Mouse (Mus musculus): ENCODE measurements around the gene Psmd3. TPM values are rescaled to one million over a fixed set of nuclear protein-coding genes. Genes with fewer than 3 reads are reported as not detected.
"Not testable (repeated sequence)": the region's sequence is repeated elsewhere in the genome, so short reads cannot be mapped to it uniquely, and the experiment has no call there.

Gene Psmd3
- polyA plus RNA-seq, 1 experiment from 2014 or later = 175 TPM

DNA sequence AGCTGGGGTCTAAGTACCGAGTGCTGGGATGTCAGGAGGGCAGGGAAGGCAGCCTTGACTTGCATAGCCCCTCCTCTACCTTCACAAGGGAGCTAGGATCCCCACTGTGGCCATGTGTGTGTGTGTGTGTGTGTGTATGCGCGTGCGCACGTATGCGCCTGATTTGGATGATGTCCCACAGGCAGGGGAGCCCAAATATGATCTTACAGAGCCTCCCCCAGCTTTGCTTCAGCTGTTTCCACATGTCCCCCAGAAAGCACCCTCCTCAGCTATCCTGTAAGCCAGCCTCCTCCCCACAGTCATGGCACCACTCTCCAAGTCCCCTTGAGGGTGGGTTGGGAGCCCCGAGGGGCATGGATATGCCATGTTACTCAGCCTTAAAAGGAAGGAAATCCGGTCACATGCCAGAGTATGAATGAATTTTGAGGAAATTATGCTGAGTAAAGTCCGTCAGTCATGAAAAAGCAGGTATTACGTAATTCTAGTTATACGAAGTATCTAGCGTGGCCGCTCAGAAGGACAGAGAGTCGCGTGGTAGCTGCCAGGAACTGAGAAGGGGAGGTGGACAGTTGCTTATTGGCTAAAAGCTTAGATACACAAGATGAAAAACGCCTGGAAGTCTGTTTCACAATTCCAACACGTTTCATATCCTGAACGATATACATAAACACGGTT lies 26.1 kb downstream of the Psmd3 start:
- Histone ChIP-seq H3K36me3 (ENCODE audit: control insufficient read depth, insufficient read depth, low read length) (peaks cover 34% of the 10 kb centered on the region), H3K9me3 (replicated peaks; ENCODE audit: control insufficient read depth, low read length, poor library complexity, severe bottlenecking) (no peaks in the 10 kb centered on the region), H3K27ac (ENCODE audit: low read length) (no peak overlapping the region), H3K27me3 (ENCODE audit: control insufficient read depth, insufficient read depth, low read depth, low read length) (no peaks in the 10 kb centered on the region), H3K4me1 (ENCODE audit: control insufficient read depth, insufficient read depth, low read length) (no peaks in the 10 kb centered on the region), H3K9ac (ENCODE audit: low read depth, low read length) (no peak overlapping the region), H3K4me3 (ENCODE audit: low read depth, low read length) (no peak overlapping the region), H3K4me2 (ENCODE audit: low read length) (no peak overlapping the region)
- no peak for ATAC-seq
- WGBS = 91% methylated on average over 19 of the region's 19 CpGs

- H3K9me3 ChIP-seq (replicated peaks; ENCODE audit: control insufficient read depth, low read length, poor library complexity, severe bottlenecking) = no peaks in the 10 kb centered on the region
- H3K27ac ChIP-seq (ENCODE audit: low read length) = no peak overlapping the region
- H3K4me1 ChIP-seq (ENCODE audit: control insufficient read depth, insufficient read depth, low read length) = no peaks in the 10 kb centered on the region
- no peak overlapping the region for H3K9ac ChIP-seq (ENCODE audit: low read depth, low read length)
- H3K27me3 ChIP-seq (ENCODE audit: control insufficient read depth, insufficient read depth, low read depth, low read length) = no peaks in the 10 kb centered on the region
- peaks cover 39% of the 10 kb centered on the region for H3K36me3 ChIP-seq (ENCODE audit: control insufficient read depth, insufficient read depth, low read length)
- 86% methylated on average over 26 of the region's 26 CpGs for WGBS
- ATAC-seq = no peak
- no peak overlapping the region for H3K4me3 ChIP-seq (ENCODE audit: low read depth, low read length)
- no peak overlapping the region for H3K4me2 ChIP-seq (ENCODE audit: low read length)
Observed at GRCm38 (mm10) chr11:98709001-98709741, 26.8 kb downstream of the Psmd3 start.

- ATAC-seq = no peak
- H3K27ac ChIP-seq (ENCODE audit: low read length) = no peak overlapping the region
- H3K4me2 ChIP-seq (ENCODE audit: low read length) = no peak overlapping the region
- H3K9me3 ChIP-seq (replicated peaks; ENCODE audit: control insufficient read depth, low read length, poor library complexity, severe bottlenecking) = no peaks in the 10 kb centered on the region
- H3K4me1 ChIP-seq (ENCODE audit: control insufficient read depth, insufficient read depth, low read length) = no peaks in the 10 kb centered on the region
- H3K9ac ChIP-seq (ENCODE audit: low read depth, low read length) = no peak overlapping the region
- H3K4me3 ChIP-seq (ENCODE audit: low read depth, low read length) = no peak overlapping the region
- 58% methylated on average over 12 of the region's 12 CpGs for WGBS
- peaks cover 38% of the 10 kb centered on the region for H3K36me3 ChIP-seq (ENCODE audit: control insufficient read depth, insufficient read depth, low read length)
- no peaks in the 10 kb centered on the region for H3K27me3 ChIP-seq (ENCODE audit: control insufficient read depth, insufficient read depth, low read depth, low read length)
Observed at GRCm38 (mm10) chr11:98710416-98711045, 28.2 kb downstream of the Psmd3 start.

DNA sequence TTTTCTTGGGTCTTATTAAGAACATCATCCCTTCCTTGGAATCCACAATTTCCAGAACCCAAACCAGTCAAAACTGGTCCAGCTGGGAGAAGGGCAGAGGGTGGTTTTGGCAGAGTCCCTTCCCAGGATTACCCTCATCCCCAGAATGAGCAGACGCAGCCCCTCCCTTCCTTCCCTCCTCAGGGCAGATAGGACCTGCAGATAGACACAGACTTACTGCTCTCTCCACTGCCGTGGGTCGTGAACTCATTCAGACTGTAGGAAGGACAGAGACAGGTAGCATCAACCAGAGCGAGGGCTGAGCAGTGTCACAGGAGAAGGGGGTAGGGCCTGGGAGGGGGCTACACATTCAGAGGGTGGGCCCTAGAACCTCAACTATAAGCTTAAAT lies 28.7 kb downstream of the Psmd3 start:
- no peak for ATAC-seq
- Histone ChIP-seq H3K36me3 (ENCODE audit: control insufficient read depth, insufficient read depth, low read length) (peaks cover 35% of the 10 kb centered on the region), H3K4me2 (ENCODE audit: low read length) (no peak overlapping the region), H3K27ac (ENCODE audit: low read length) (no peak overlapping the region), H3K9me3 (replicated peaks; ENCODE audit: control insufficient read depth, low read length, poor library complexity, severe bottlenecking) (no peaks in the 10 kb centered on the region), H3K9ac (ENCODE audit: low read depth, low read length) (no peak overlapping the region), H3K27me3 (ENCODE audit: control insufficient read depth, insufficient read depth, low read depth, low read length) (no peaks in the 10 kb centered on the region), H3K4me3 (ENCODE audit: low read depth, low read length) (no peak overlapping the region), H3K4me1 (ENCODE audit: control insufficient read depth, insufficient read depth, low read length) (no peaks in the 10 kb centered on the region)
- 84% methylated on average over 4 of the region's 4 CpGs for WGBS

DNA sequence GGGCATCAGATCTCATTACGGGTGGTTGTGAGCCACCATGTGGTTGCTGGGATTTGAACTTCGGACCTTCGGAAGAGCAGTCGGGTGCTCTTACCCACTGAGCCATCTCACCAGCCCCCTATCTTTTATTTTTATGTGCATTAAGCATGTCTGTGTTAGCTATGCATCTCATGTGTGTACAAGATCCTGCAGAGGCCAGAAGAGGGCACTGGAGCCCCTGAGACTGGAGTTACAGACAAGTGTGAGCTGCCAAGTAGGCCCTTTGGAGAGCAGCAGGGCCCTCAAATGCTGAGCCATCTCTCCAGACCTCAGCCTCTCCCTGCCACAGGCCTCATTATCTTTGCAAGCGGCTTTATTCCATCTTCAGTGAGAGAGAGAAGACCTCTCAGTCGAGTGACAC lies 29.7 kb downstream of the Psmd3 start:
- peaks cover 31% of the 10 kb centered on the region for H3K36me3 ChIP-seq (ENCODE audit: control insufficient read depth, insufficient read depth, low read length)

GRCm38 (mm10) chr11:98713703-98714102 lies 31.3 kb downstream of the Psmd3 start:
- Histone ChIP-seq H3K27me3 (ENCODE audit: control insufficient read depth, insufficient read depth, low read depth, low read length) (no peaks in the 10 kb centered on the region), H3K36me3 (ENCODE audit: control insufficient read depth, insufficient read depth, low read length) (peaks cover 31% of the 10 kb centered on the region), H3K27ac (ENCODE audit: low read length) (no peak overlapping the region), H3K4me2 (ENCODE audit: low read length) (no peak overlapping the region), H3K9me3 (replicated peaks; ENCODE audit: control insufficient read depth, low read length, poor library complexity, severe bottlenecking) (no peaks in the 10 kb centered on the region), H3K4me3 (ENCODE audit: low read depth, low read length) (no peak overlapping the region), H3K9ac (ENCODE audit: low read depth, low read length) (no peak overlapping the region), H3K4me1 (ENCODE audit: control insufficient read depth, insufficient read depth, low read length) (no peaks in the 10 kb centered on the region)
- 86% methylated on average over 12 of the region's 12 CpGs for WGBS
- ATAC-seq = no peak

More for the DNA sequence above, 29.7 kb downstream of the Psmd3 start:
- H3K9ac ChIP-seq (ENCODE audit: low read depth, low read length); H3K4me2 ChIP-seq (ENCODE audit: low read length); H3K9me3 ChIP-seq (replicated peaks; ENCODE audit: control insufficient read depth, low read length, poor library complexity, severe bottlenecking); H3K27ac ChIP-seq (ENCODE audit: low read length); ATAC-seq; H3K27me3 ChIP-seq (ENCODE audit: control insufficient read depth, insufficient read depth, low read depth, low read length); H3K4me1 ChIP-seq (ENCODE audit: control insufficient read depth, insufficient read depth, low read length); H3K4me3 ChIP-seq (ENCODE audit: low read depth, low read length): not testable (repeated sequence)
- WGBS = 86% methylated on average over 5 of the region's 6 CpGs

DNA sequence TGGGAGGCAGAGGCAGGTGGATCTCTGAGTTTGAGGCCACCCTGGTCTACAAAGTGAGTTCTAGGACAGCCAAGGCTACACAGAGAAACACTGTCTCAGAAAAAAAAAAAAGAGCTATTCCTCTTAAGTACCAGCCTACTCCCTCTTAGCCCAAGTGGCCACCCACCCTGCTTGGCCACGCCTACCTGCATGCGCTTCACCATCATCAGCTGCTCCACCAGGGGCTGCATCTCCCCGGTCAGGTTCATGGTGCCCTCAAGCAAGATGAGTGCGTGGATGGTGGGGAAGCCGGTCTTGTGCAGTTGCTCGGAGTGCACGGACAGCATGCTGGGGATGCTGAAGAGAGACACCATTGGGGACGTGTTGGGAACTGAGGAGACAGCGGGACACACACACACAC lies 33.6 kb downstream of the Psmd3 start:
- no peak overlapping the region for H3K4me3 ChIP-seq (ENCODE audit: low read depth, low read length)
- no peak overlapping the region for H3K27ac ChIP-seq (ENCODE audit: low read length)
- H3K4me2 ChIP-seq (ENCODE audit: low read length) = no peak overlapping the region
- ATAC-seq = no peak
- H3K27me3 ChIP-seq (ENCODE audit: control insufficient read depth, insufficient read depth, low read depth, low read length) = no peaks in the 10 kb centered on the region
- H3K36me3 ChIP-seq (ENCODE audit: control insufficient read depth, insufficient read depth, low read length) = peaks cover 31% of the 10 kb centered on the region
- H3K4me1 ChIP-seq (ENCODE audit: control insufficient read depth, insufficient read depth, low read length) = no peaks in the 10 kb centered on the region
- WGBS = 96% methylated on average over 9 of the region's 9 CpGs
- H3K9ac ChIP-seq (ENCODE audit: low read depth, low read length) = no peak overlapping the region
- H3K9me3 ChIP-seq (replicated peaks; ENCODE audit: control insufficient read depth, low read length, poor library complexity, severe bottlenecking) = no peaks in the 10 kb centered on the region

GRCm38 (mm10) chr11:98717904-98718303 lies 35.5 kb downstream of the Psmd3 start:
- H3K36me3 ChIP-seq (ENCODE audit: control insufficient read depth, insufficient read depth, low read length) = peaks cover 25% of the 10 kb centered on the region
- no peak overlapping the region for H3K27ac ChIP-seq (ENCODE audit: low read length)

GRCm38 (mm10) chr11:98720756-98721155 lies 38.4 kb downstream of the Psmd3 start:
- Histone ChIP-seq H3K27ac (ENCODE audit: low read length) (no peak overlapping the region), H3K4me3 (ENCODE audit: low read depth, low read length) (no peak overlapping the region), H3K4me1 (ENCODE audit: control insufficient read depth, insufficient read depth, low read length) (no peaks in the 10 kb centered on the region), H3K9me3 (replicated peaks; ENCODE audit: control insufficient read depth, low read length, poor library complexity, severe bottlenecking) (no peaks in the 10 kb centered on the region), H3K27me3 (ENCODE audit: control insufficient read depth, insufficient read depth, low read depth, low read length) (no peaks in the 10 kb centered on the region), H3K36me3 (ENCODE audit: control insufficient read depth, insufficient read depth, low read length) (peaks cover 7% of the 10 kb centered on the region; the same call in 1 of the 2 replicates), H3K4me2 (ENCODE audit: low read length) (no peak overlapping the region), H3K9ac (ENCODE audit: low read depth, low read length) (no peak overlapping the region)
- no peak for ATAC-seq
- WGBS = 75% methylated on average over 2 of the region's 2 CpGs

More at GRCm38 (mm10) chr11:98717904-98718303, 35.5 kb downstream of the Psmd3 start:
- WGBS = 11% methylated on average over 13 of the region's 13 CpGs
- no peak for ATAC-seq
- no peak overlapping the region for H3K4me3 ChIP-seq (ENCODE audit: low read depth, low read length)
- no peaks in the 10 kb centered on the region for H3K9me3 ChIP-seq (replicated peaks; ENCODE audit: control insufficient read depth, low read length, poor library complexity, severe bottlenecking)
- no peak overlapping the region for H3K9ac ChIP-seq (ENCODE audit: low read depth, low read length)
- no peak overlapping the region for H3K4me2 ChIP-seq (ENCODE audit: low read length)
- H3K4me1 ChIP-seq (ENCODE audit: control insufficient read depth, insufficient read depth, low read length) = no peaks in the 10 kb centered on the region
- no peaks in the 10 kb centered on the region for H3K27me3 ChIP-seq (ENCODE audit: control insufficient read depth, insufficient read depth, low read depth, low read length)
